Mouse (Mus musculus): ENCODE data around the gene Plekhj1. TPM values are rescaled to one million over a fixed set of nuclear protein-coding genes. Genes with fewer than 3 reads are reported as not detected.

Gene Plekhj1
- polyA plus RNA-seq, 1 experiment, result 32.7 TPM

DNA sequence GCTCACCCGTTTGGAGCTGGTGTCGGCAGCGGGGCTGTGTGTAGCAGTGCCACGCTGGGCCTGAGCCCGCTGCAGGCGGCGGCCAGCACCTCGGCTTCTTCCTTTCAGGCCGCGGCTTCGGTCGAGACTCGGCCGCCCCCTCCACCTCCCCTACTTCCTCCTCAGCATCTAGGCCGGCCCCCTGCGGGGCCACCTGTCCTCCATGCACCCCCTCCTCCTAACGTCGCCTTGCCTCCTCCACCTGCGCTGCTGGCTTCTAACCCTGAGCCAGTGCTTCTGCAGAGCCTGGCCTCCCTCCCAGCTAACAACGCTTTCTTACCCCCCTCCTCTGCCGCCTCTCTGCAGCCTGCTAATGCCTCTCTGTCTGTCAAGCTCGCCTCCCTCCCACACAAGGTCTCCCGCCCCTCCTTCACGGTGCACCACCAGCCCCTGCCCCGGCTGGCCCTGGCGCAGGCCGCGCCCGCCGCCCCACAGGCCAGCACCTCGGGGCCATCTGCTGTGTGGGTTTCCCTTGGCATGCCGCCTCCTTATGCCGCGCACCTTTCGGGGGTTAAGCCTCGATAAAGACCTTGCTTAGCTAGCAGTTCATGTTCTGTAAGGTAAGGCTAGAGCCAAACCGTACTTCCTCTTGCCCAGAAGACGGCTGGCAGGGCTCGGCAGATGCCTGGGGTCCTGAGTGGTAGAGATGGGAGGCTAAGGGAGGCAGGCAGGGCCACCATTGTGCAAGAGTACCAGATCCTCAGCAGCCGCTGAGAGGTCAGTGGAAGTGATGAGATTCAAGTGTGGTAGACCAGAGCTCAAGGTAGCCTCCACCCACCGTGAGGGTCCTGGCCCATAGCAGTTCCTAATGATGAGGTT, 6.0 kb downstream of the Plekhj1 start:
- Histone ChIP-seq H3K36me3 (ENCODE audit: control insufficient read depth) (peaks cover 99% of the 10 kb centered on the region), H3K9me3 (ENCODE audit: control insufficient read depth, low read length) (no peaks in the 10 kb centered on the region), H3K4me1 (ENCODE audit: control insufficient read depth) (peaks cover 34% of the 10 kb centered on the region), H3K4me3 (replicated peaks) (no peak overlapping the region), H3K27me3 (ENCODE audit: control insufficient read depth) (no peaks in the 10 kb centered on the region)
- TF ChIP-seq TAL1 (IDR thresholded peaks at IDR 0.05; ENCODE audit: low read length) (no peak), GATA1 (IDR thresholded peaks at IDR 0.05; ENCODE audit: low read length) (no peak)

DNA sequence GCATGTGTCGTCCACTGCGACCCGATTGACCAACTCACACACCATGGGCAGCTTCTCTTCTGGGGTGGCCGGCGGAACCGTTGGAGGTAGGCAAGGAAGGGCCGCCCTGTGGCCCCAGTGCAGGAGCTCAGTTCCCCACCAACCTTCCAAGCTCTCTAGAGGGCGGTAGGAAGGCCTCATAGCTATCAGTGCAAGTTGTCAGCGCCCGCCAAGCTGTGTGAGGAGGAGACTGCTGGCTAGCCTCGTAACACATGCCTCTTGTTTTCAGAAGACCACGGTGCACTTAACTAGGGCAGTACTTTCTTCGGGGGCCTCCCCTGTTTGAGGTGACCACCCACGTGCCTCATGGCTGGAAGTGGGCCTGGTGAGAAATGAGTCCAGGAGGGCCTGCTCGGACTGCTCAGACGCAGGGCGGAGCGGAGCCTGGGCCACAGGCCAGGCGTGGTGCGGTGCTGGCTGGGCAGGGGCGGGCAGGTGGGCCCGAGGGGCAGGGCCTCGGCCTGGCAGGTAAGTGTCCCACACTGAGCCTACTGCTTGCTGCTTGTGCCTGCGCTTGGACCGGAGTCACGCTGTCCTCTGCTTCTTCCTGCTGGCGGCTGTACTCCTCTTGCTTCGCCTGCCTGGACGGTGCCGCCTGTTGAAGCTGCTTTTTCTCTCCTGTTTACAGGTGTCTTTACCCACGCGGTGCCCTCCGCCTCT, 6.8 kb downstream of the Plekhj1 start:
- no peak overlapping the region for H3K4me3 ChIP-seq (replicated peaks)
- no peaks in the 10 kb centered on the region for H3K9me3 ChIP-seq (ENCODE audit: control insufficient read depth, low read length)
- TF ChIP-seq GATA1 (IDR thresholded peaks at IDR 0.05; ENCODE audit: low read length) (no peak), TAL1 (IDR thresholded peaks at IDR 0.05; ENCODE audit: low read length) (no peak)
- H3K4me1 ChIP-seq (ENCODE audit: control insufficient read depth), result peaks cover 26% of the 10 kb centered on the region
- no peaks in the 10 kb centered on the region for H3K27me3 ChIP-seq (ENCODE audit: control insufficient read depth)
- peaks cover 99% of the 10 kb centered on the region for H3K36me3 ChIP-seq (ENCODE audit: control insufficient read depth)

DNA sequence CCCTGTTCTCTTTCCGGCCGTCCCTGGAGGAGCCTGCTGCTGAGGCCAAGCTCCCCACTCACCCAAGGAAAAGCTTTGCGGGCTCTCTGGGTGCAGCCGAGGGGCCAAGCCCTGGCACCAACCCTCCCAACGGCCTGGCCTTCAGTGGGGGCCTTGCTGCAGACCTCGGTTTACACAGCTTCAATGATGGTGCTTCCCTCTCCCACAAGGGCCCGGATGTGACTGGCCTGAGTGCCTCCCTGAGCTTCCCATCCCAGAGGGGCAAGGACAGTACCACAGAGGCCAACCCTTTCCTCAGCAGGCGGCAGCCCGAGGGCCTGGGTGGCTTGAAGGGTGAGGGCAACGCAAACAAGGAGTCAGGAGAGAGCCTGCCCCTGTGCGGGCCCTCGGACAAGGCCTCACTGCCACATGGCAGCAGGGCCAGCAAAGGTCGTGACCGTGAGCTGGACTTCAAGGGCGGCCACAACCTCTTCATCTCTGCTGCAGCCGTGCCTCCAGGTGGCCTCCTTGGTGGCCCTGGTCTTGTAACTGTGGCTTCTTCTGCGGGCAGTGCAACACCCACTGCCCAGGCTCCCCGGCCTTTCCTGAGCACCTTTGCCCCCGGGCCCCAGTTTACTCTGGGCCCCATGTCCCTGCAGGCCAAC, 7.5 kb downstream of the Plekhj1 start:
- H3K9me3 ChIP-seq (ENCODE audit: control insufficient read depth, low read length), result no peaks in the 10 kb centered on the region
- H3K27me3 ChIP-seq (ENCODE audit: control insufficient read depth), result no peaks in the 10 kb centered on the region
- TF ChIP-seq TAL1 (IDR thresholded peaks at IDR 0.05; ENCODE audit: low read length) (no peak), GATA1 (IDR thresholded peaks at IDR 0.05; ENCODE audit: low read length) (no peak)
- H3K4me1 ChIP-seq (ENCODE audit: control insufficient read depth), result peaks cover 18% of the 10 kb centered on the region
- H3K36me3 ChIP-seq (ENCODE audit: control insufficient read depth), result peaks cover 99% of the 10 kb centered on the region
- H3K4me3 ChIP-seq (replicated peaks), result no peak overlapping the region

DNA sequence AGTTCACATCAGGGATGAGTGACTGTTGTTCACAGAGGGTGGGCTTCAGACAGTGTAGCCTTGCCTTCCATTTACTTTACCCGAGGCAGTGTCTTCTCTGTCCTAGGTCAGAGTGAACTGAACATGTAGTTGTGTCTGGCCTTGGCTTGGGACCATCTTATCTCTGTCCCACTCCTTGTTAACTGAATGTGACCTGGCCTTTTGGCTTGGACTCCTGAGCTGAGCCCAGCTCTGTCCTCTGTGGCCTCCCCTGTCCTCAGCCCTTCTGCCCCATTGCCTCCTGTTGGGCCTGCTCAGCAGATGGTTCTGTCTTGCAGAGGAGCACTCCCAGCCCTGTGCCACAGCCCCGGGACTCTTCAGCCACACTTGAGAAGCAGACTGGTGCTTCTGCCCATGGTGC, 10.9 kb downstream of the Plekhj1 start:
- H3K4me1 ChIP-seq (ENCODE audit: control insufficient read depth), result peaks cover 8% of the 10 kb centered on the region
- TF ChIP-seq GATA1 (IDR thresholded peaks at IDR 0.05; ENCODE audit: low read length) (no peak), TAL1 (IDR thresholded peaks at IDR 0.05; ENCODE audit: low read length) (no peak)
- H3K36me3 ChIP-seq (ENCODE audit: control insufficient read depth), result peaks cover 99% of the 10 kb centered on the region

GRCm38 (mm10) chr10:80785963-80786362, 12.5 kb downstream of the Plekhj1 start:
- Histone ChIP-seq H3K4me3 (replicated peaks) (no peak overlapping the region), H3K36me3 (ENCODE audit: control insufficient read depth) (peaks cover 99% of the 10 kb centered on the region), H3K9me3 (ENCODE audit: control insufficient read depth, low read length) (no peaks in the 10 kb centered on the region), H3K27me3 (ENCODE audit: control insufficient read depth) (no peaks in the 10 kb centered on the region), H3K4me1 (ENCODE audit: control insufficient read depth) (peaks cover 3% of the 10 kb centered on the region)
- no peak for TF ChIP-seq GATA1 (IDR thresholded peaks at IDR 0.05; ENCODE audit: low read length)
- no peak for TF ChIP-seq TAL1 (IDR thresholded peaks at IDR 0.05; ENCODE audit: low read length)

More for the DNA sequence above, 10.9 kb downstream of the Plekhj1 start:
- Histone ChIP-seq H3K4me3 (replicated peaks) (no peak overlapping the region), H3K9me3 (ENCODE audit: control insufficient read depth, low read length) (no peaks in the 10 kb centered on the region), H3K27me3 (ENCODE audit: control insufficient read depth) (no peaks in the 10 kb centered on the region)

- Histone ChIP-seq H3K4me1 (ENCODE audit: control insufficient read depth) (peaks cover 2% of the 10 kb centered on the region), H3K4me3 (replicated peaks) (no peak overlapping the region), H3K27me3 (ENCODE audit: control insufficient read depth) (no peaks in the 10 kb centered on the region), H3K36me3 (ENCODE audit: control insufficient read depth) (peaks cover 99% of the 10 kb centered on the region), H3K9me3 (ENCODE audit: control insufficient read depth, low read length) (no peaks in the 10 kb centered on the region)
- TF ChIP-seq TAL1 (IDR thresholded peaks at IDR 0.05; ENCODE audit: low read length) (no peak), GATA1 (IDR thresholded peaks at IDR 0.05; ENCODE audit: low read length) (no peak)
Observed at GRCm38 (mm10) chr10:80784871-80785270, 13.6 kb downstream of the Plekhj1 start.

DNA sequence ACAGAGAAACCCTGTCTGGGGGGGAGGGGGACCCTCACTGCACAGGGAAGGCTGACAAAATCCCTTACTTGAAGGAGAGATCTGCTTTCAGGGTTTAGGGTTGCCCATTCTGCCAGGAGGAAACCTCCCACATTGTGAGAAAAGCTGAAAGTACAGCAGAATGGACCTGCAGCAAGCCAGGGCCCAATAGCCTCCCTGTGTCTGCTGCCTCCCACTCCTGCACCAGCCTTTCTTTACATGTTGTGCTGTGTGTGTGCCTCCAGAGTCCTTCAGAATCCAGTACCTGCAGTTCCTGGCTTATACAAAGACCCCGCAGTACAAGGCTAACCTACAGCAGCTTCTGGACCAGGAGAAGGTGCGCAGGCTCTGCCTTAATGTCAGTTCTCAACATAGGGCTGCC, 14.1 kb downstream of the Plekhj1 start:
- Histone ChIP-seq H3K4me1 (ENCODE audit: control insufficient read depth) (peaks cover 2% of the 10 kb centered on the region), H3K36me3 (ENCODE audit: control insufficient read depth) (peaks cover 100% of the 10 kb centered on the region), H3K9me3 (ENCODE audit: control insufficient read depth, low read length) (no peaks in the 10 kb centered on the region), H3K27me3 (ENCODE audit: control insufficient read depth) (no peaks in the 10 kb centered on the region), H3K4me3 (replicated peaks) (no peak overlapping the region)
- no peak for TF ChIP-seq TAL1 (IDR thresholded peaks at IDR 0.05; ENCODE audit: low read length)
- TF ChIP-seq GATA1 (IDR thresholded peaks at IDR 0.05; ENCODE audit: low read length), result no peak

GRCm38 (mm10) chr10:80779565-80779964, 18.9 kb downstream of the Plekhj1 start:
- TF ChIP-seq GATA1 (IDR thresholded peaks at IDR 0.05; ENCODE audit: low read length), result no peak
- no peak for TF ChIP-seq TAL1 (IDR thresholded peaks at IDR 0.05; ENCODE audit: low read length)
- Histone ChIP-seq H3K4me3 (replicated peaks) (no peak overlapping the region), H3K9me3 (ENCODE audit: control insufficient read depth, low read length) (no peaks in the 10 kb centered on the region), H3K4me1 (ENCODE audit: control insufficient read depth) (peaks cover 8% of the 10 kb centered on the region), H3K36me3 (ENCODE audit: control insufficient read depth) (peaks cover 100% of the 10 kb centered on the region), H3K27me3 (ENCODE audit: control insufficient read depth) (no peaks in the 10 kb centered on the region)

- no peaks in the 10 kb centered on the region for H3K27me3 ChIP-seq (ENCODE audit: control insufficient read depth)
- H3K9me3 ChIP-seq (ENCODE audit: control insufficient read depth, low read length), result no peaks in the 10 kb centered on the region
- H3K4me3 ChIP-seq (replicated peaks), result no peak overlapping the region
- peaks cover 100% of the 10 kb centered on the region for H3K36me3 ChIP-seq (ENCODE audit: control insufficient read depth)
- peaks cover 28% of the 10 kb centered on the region for H3K4me1 ChIP-seq (ENCODE audit: control insufficient read depth)
- TF ChIP-seq TAL1 (IDR thresholded peaks at IDR 0.05; ENCODE audit: low read length), result no peak
- TF ChIP-seq GATA1 (IDR thresholded peaks at IDR 0.05; ENCODE audit: low read length), result no peak
Observed at GRCm38 (mm10) chr10:80777123-80777522, 21.3 kb downstream of the Plekhj1 start.

Data from erythroblast, embryonic 14.5 days (primary cell).